In genomic region chr15:57140130-57140750, GRCm38 (mm10) we compare ENCODE assay signal across 14 mouse cellular contexts.
DNase-seq lines count a peak whose midpoint lies in the region; ATAC-seq and TF ChIP-seq lines count a peak whose summit lies in the region.
"Had no signal": no experiment of that assay in that cellular context is flagged by ENCODE, and none has a peak within 500 bp of the region (broad histone marks: within the 10 kb centered on the region; RNA-seq: fewer than 3 reads in every experiment).

No protein-coding gene starts in this region.

- H3K27me3 ChIP-seq in heart, embryonic 10.5 days (ENCODE audit: insufficient read depth, poor library complexity, severe bottlenecking), result no peaks in the 10 kb centered on the region
- H3K27me3 ChIP-seq in limb, embryonic 15.5 days, result no peaks in the 10 kb centered on the region
- no peaks in the 10 kb centered on the region for H3K27me3 ChIP-seq in midbrain, embryonic 16.5 days (ENCODE audit: control insufficient read depth, insufficient read depth, low read depth, low read length)
- H3K27me3 ChIP-seq in midbrain, embryonic 11.5 days (ENCODE audit: control insufficient read depth, insufficient read depth, low read length), result no peaks in the 10 kb centered on the region
- no peaks in the 10 kb centered on the region for H3K27me3 ChIP-seq in midbrain, embryonic 14.5 days (ENCODE audit: control insufficient read depth, insufficient read depth, low read length)
- H3K27me3 ChIP-seq: CH12.LX; neural tube, embryonic 12.5 days had no signal

- H3K4me2 ChIP-seq in limb, embryonic 15.5 days, result no peak overlapping the region
- H3K4me2 ChIP-seq in midbrain, embryonic 16.5 days (ENCODE audit: low read length), result no peak overlapping the region
- no peak overlapping the region for H3K4me2 ChIP-seq in midbrain, embryonic 11.5 days
- H3K4me2 ChIP-seq in midbrain, embryonic 14.5 days (ENCODE audit: low read length), result no peak overlapping the region
- H3K4me2 ChIP-seq: neural tube, embryonic 12.5 days had no signal

- WGBS in heart, embryonic 10.5 days, result 30% methylated on average over 9 of the region's 9 CpGs
- WGBS in limb, embryonic 15.5 days, result 32% methylated on average over 9 of the region's 9 CpGs
- WGBS in midbrain, embryonic 16.5 days, result 39% methylated on average over 9 of the region's 9 CpGs
- WGBS in midbrain, embryonic 11.5 days, result 40% methylated on average over 9 of the region's 9 CpGs
- WGBS in midbrain, embryonic 14.5 days, result 47% methylated on average over 9 of the region's 9 CpGs

- DNase-seq in heart, adult 9 months (ENCODE audit: low spot score in 2 of 2), result peak; percentile 1 to 17
- DNase-seq in heart, embryonic 10.5 days (ENCODE audit: low spot score), result no peak
- DNase-seq in ES-E14 (ENCODE audit: low read depth, low spot score), result peak; percentile 9
- DNase-seq in embryo, embryonic 9.5 days (ENCODE audit: extremely low spot score), result peak; percentile 45
- DNase-seq in midbrain, embryonic 11.5 days (ENCODE audit: low spot score, missing footprints), result no peak
- no peak for DNase-seq in midbrain, embryonic 14.5 days
- DNase-seq: kidney, adult 11 months; layer of hippocampus, adult 9-11 months; liver, postnatal 0 days; thymus, adult 18-20 months had no signal

- no peak overlapping the region for H3K9ac ChIP-seq in ES-E14 (ENCODE audit: insufficient read depth, low read depth, low read length, poor library complexity, severe bottlenecking)
- no peak overlapping the region for H3K9ac ChIP-seq in limb, embryonic 15.5 days
- H3K9ac ChIP-seq in midbrain, embryonic 16.5 days (ENCODE audit: low read depth, low read length), result no peak overlapping the region
- no peak overlapping the region for H3K9ac ChIP-seq in midbrain, embryonic 11.5 days (ENCODE audit: low read length)
- no peak overlapping the region for H3K9ac ChIP-seq in midbrain, embryonic 14.5 days (replicated peaks; ENCODE audit: low read length)
- H3K9ac ChIP-seq: liver, postnatal 0 days; neural tube, embryonic 12.5 days had no signal

- H3K4me3 ChIP-seq in heart, embryonic 10.5 days, result no peak overlapping the region
- H3K4me3 ChIP-seq in ES-E14 (ENCODE audit: insufficient read depth in 1 of 2, low read depth in 1 of 2, low read length in 2 of 2, poor library complexity in 1 of 2, severe bottlenecking in 1 of 2), result no peak overlapping the region
- no peak overlapping the region for H3K4me3 ChIP-seq in limb, embryonic 15.5 days
- no peak overlapping the region for H3K4me3 ChIP-seq in midbrain, embryonic 16.5 days (ENCODE audit: low read depth, low read length)
- H3K4me3 ChIP-seq in midbrain, embryonic 11.5 days (ENCODE audit: low read depth, low read length), result no peak overlapping the region
- H3K4me3 ChIP-seq in midbrain, embryonic 14.5 days (replicated peaks; ENCODE audit: low read depth, low read length), result no peak overlapping the region
- H3K4me3 ChIP-seq: neural tube, embryonic 12.5 days had no signal

- no peak overlapping the region for H3K27ac ChIP-seq in heart, embryonic 10.5 days
- no peak overlapping the region for H3K27ac ChIP-seq in ES-E14 (ENCODE audit: insufficient read depth, low read depth, low read length, poor library complexity, severe bottlenecking)
- no peak overlapping the region for H3K27ac ChIP-seq in limb, embryonic 15.5 days
- no peak overlapping the region for H3K27ac ChIP-seq in midbrain, embryonic 16.5 days (ENCODE audit: low read length)
- H3K27ac ChIP-seq in midbrain, embryonic 11.5 days (ENCODE audit: low read depth, low read length), result no peak overlapping the region
- no peak overlapping the region for H3K27ac ChIP-seq in midbrain, embryonic 14.5 days (replicated peaks; ENCODE audit: low read depth, low read length)
- H3K27ac ChIP-seq: neural tube, embryonic 12.5 days had no signal

- no peaks in the 10 kb centered on the region; the same call in 1 of the 2 replicates for H3K4me1 ChIP-seq in heart, embryonic 10.5 days
- peaks cover 0 to 2% of the 10 kb centered on the region in 2 experiments; a peak in 1 of 4 replicates for H3K4me1 ChIP-seq in ES-E14 (ENCODE audit: control insufficient read depth in 2 of 2, insufficient read depth in 2 of 2, low read length in 2 of 2, poor library complexity in 1 of 2)
- H3K4me1 ChIP-seq in limb, embryonic 15.5 days, result no peaks in the 10 kb centered on the region
- H3K4me1 ChIP-seq in midbrain, embryonic 16.5 days (ENCODE audit: control insufficient read depth, insufficient read depth, low read length), result no peaks in the 10 kb centered on the region
- H3K4me1 ChIP-seq in midbrain, embryonic 11.5 days (ENCODE audit: control insufficient read depth, insufficient read depth, low read length), result no peaks in the 10 kb centered on the region
- no peaks in the 10 kb centered on the region for H3K4me1 ChIP-seq in midbrain, embryonic 14.5 days (ENCODE audit: control insufficient read depth, insufficient read depth, low read length)
- H3K4me1 ChIP-seq: neural tube, embryonic 12.5 days had no signal

- no peaks in the 10 kb centered on the region for H3K36me3 ChIP-seq in heart, embryonic 10.5 days
- H3K36me3 ChIP-seq in ES-E14 (ENCODE audit: control insufficient read depth, insufficient read depth, low read length, poor library complexity, severe bottlenecking), result no peaks in the 10 kb centered on the region
- no peaks in the 10 kb centered on the region for H3K36me3 ChIP-seq in limb, embryonic 15.5 days
- no peaks in the 10 kb centered on the region for H3K36me3 ChIP-seq in midbrain, embryonic 16.5 days (ENCODE audit: control insufficient read depth, insufficient read depth, low read length)
- H3K36me3 ChIP-seq in midbrain, embryonic 11.5 days (ENCODE audit: control insufficient read depth, insufficient read depth, low read length), result no peaks in the 10 kb centered on the region
- no peaks in the 10 kb centered on the region for H3K36me3 ChIP-seq in midbrain, embryonic 14.5 days (ENCODE audit: control insufficient read depth, insufficient read depth, low read length)
- H3K36me3 ChIP-seq: neural tube, embryonic 12.5 days had no signal

- no peaks in the 10 kb centered on the region for H3K9me3 ChIP-seq in heart, embryonic 10.5 days
- H3K9me3 ChIP-seq in ES-E14 (ENCODE audit: control insufficient read depth, insufficient read depth, low read depth, low read length), result no peaks in the 10 kb centered on the region
- no peaks in the 10 kb centered on the region for H3K9me3 ChIP-seq in limb, embryonic 15.5 days
- no peaks in the 10 kb centered on the region for H3K9me3 ChIP-seq in midbrain, embryonic 16.5 days (replicated peaks; ENCODE audit: control insufficient read depth, low read length, poor library complexity, severe bottlenecking)
- no peaks in the 10 kb centered on the region for H3K9me3 ChIP-seq in midbrain, embryonic 11.5 days (ENCODE audit: control insufficient read depth, low read length)
- no peaks in the 10 kb centered on the region for H3K9me3 ChIP-seq in midbrain, embryonic 14.5 days (ENCODE audit: control insufficient read depth, low read length)
- H3K9me3 ChIP-seq: neural tube, embryonic 12.5 days had no signal

- 0 out of 2 replicates have a peak, but pooled peaks have one; percentile 19 for ATAC-seq in limb, embryonic 15.5 days (ENCODE audit: insufficient number of reproducible peaks, low FRiP score, low TSS enrichment, low read depth)
- no peak for ATAC-seq in midbrain, embryonic 16.5 days
- ATAC-seq in midbrain, embryonic 11.5 days (ENCODE audit: low FRiP score), result no peak
- no peak for ATAC-seq in midbrain, embryonic 14.5 days (ENCODE audit: low FRiP score, low TSS enrichment)
- ATAC-seq: liver, postnatal 0 days had no signal

- in situ Hi-C loops in ES-E14 (cut with MboI; ENCODE audit: low sequenced_read_pairs in 2 of 2, unreplicated experiment in 2 of 2), result no loop called here

TF ChIP-seq in ES-E14, 5 proteins besides CTCF, POLR2A, EP300 and RAD21:
- TF ChIP-seq ZNF384 (IDR thresholded peaks at IDR 0.05; ENCODE audit: low read depth, low read length) (no peak), MAFK (IDR thresholded peaks at IDR 0.05; ENCODE audit: insufficient read depth, low read depth, low read length) (no peak), ZC3H11A (IDR thresholded peaks at IDR 0.05; ENCODE audit: borderline replicate concordance, low read depth, low read length) (no peak), CHD2 (IDR thresholded peaks at IDR 0.05; ENCODE audit: low read depth, low read length) (no peak), HCFC1 (IDR thresholded peaks at IDR 0.05; ENCODE audit: borderline replicate concordance, insufficient read depth, low read length) (no peak)
TF ChIP-seq in ES-E14: peak in this region for 0.

Comparison
In these comparisons a context has a peak if more than half of its experiments do, and no peak if none do; other contexts are left out.
1. DNase-seq: peak in heart, adult 9 months (2 of 2), ES-E14 (single experiment) and embryo, embryonic 9.5 days (single experiment); none in heart, embryonic 10.5 days (single experiment), midbrain, embryonic 11.5 days (single experiment) and midbrain, embryonic 14.5 days (single experiment).